Mouse (Mus musculus) intestine, postnatal 0 days (tissue): ENCODE measurements at regions not wholly inside any gene's neighbourhood (a gene's known extent, or its start where the extent isn't known, plus 50 kb on each side); places are given as distances from the start of the nearest gene placed in this dataset.
"Not testable (repeated sequence)": the region's sequence is repeated elsewhere in the genome, so short reads cannot be mapped to it uniquely, and the experiment has no call there.

ENCODE experiments used
- ATAC-seq: fragments of 200-750 bp; cut with Nextera tagmentation; 2 replicates; pipeline ENCODE4 v1.8.0; 2017; ENCODE audit warnings: mild to moderate bottlenecking, moderate TSS enrichment, moderate library complexity
- H3K27ac ChIP-seq: fragments of 300-500 bp; sonication (generic); 2 replicates; pipeline ENCODE4 v1.5.1; 2014; ENCODE audit warnings: mild to moderate bottlenecking, low read depth, low read length, moderate library complexity
- H3K27me3 ChIP-seq: fragments of 300-500 bp; sonication (generic); replicated peaks from 2 replicates; pipeline ENCODE4 v1.6.1; 2014; ENCODE audit warnings: low read length, mixed read lengths; ENCODE audit not compliant: control insufficient read depth, insufficient read depth
- H3K36me3 ChIP-seq: fragments of 300-500 bp; sonication (generic); 2 replicates; pipeline ENCODE4 v1.6.1; 2014; ENCODE audit warnings: mild to moderate bottlenecking, moderate library complexity; ENCODE audit not compliant: control insufficient read depth, insufficient read depth
- H3K4me1 ChIP-seq: fragments of 300-500 bp; sonication (generic); replicated peaks from 2 replicates; pipeline ENCODE4 v1.6.1; 2014; ENCODE audit warnings: antibody characterized with exemption, low read length, mixed read lengths; ENCODE audit not compliant: control insufficient read depth, insufficient read depth
- H3K4me2 ChIP-seq: fragments of 300-500 bp; sonication (generic); replicated peaks from 2 replicates; pipeline ENCODE4 v1.6.1; 2014; ENCODE audit warnings: low read depth, mild to moderate bottlenecking, moderate library complexity
- H3K4me3 ChIP-seq: fragments of 300-500 bp; sonication (generic); 2 replicates; pipeline ENCODE4 v1.5.1; 2014; ENCODE audit warnings: low read depth, low read length
- H3K9ac ChIP-seq: fragments of 300-500 bp; sonication (generic); 2 replicates; pipeline ENCODE4 v1.6.1; 2014; ENCODE audit warnings: mild to moderate bottlenecking, low read depth, low read length
- H3K9me3 ChIP-seq: fragments of 300-500 bp; sonication (generic); 2 replicates; pipeline ENCODE4 v1.6.1; 2016; ENCODE audit warnings: mixed run types; ENCODE audit not compliant: control insufficient read depth
- CTCF ChIP-seq: sonication (generic); IDR thresholded peaks from 2 replicates; pipeline ENCODE4 v1.5.1; 2016; ENCODE audit warnings: low read depth, mild to moderate bottlenecking, control low read depth, antibody characterized with exemption, moderate library complexity
- WGBS: fragments of 180-500 bp; shearing (Covaris S2); extraction: QIAGEN DNeasy Blood & Tissue Kit; methylation state at CpG from one replicate; pipeline ENCODE4 v1.1.7; 2014; 5-methylcytosine and 5-hydroxymethylcytosine counted together

- H3K27ac ChIP-seq, result no peak overlapping the region
- H3K4me1 ChIP-seq, result no peaks in the 10 kb centered on the region
- H3K36me3 ChIP-seq, result no peaks in the 10 kb centered on the region
- no peak overlapping the region for H3K4me3 ChIP-seq
- no peaks in the 10 kb centered on the region for H3K9me3 ChIP-seq
- 41% methylated on average over 5 of the region's 5 CpGs for WGBS
- no peaks in the 10 kb centered on the region for H3K27me3 ChIP-seq
- H3K4me2 ChIP-seq, result no peak overlapping the region
- TF ChIP-seq CTCF, result no peak
- H3K9ac ChIP-seq, result no peak overlapping the region
- ATAC-seq, result no peak
Observed at GRCm38 (mm10) chr4:153633260-153633659, 150.6 kb upstream of the Ajap1 start.

DNA sequence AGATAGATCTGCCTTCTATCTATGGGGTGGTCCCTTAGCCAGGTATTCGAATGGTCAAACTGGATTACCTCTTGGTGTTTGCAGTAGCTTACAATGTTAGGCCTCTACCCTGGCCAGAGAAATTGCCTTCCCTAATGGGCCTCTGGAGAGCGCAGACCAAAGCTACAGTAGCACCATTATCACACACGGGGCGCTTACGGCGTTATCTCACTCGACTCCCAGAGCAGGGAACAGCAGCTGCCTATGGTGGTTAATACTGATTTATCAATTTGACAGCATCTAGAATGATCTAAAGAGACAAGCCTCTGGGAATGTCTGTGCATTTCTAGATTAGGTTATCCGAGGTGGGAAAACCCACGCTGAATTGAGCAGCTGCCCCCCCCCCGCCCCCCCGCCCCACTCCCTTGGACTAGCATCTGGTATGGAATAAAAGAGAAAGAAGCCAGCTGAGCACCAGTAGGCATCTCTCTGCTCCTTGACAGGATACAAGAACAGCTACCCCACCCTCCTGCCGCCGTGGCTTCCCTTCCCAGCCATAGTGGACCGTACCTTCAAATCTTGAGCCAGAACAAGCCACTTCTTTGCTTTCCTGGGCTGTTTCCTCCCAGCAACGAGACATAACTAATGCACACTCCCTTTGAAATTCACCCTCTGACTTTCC is 151.7 kb upstream of the Ajap1 start:
- Histone ChIP-seq H3K4me2 (no peak overlapping the region), H3K4me1 (no peaks in the 10 kb centered on the region), H3K9me3 (no peaks in the 10 kb centered on the region), H3K27ac (no peak overlapping the region), H3K36me3 (no peaks in the 10 kb centered on the region), H3K4me3 (no peak overlapping the region), H3K9ac (no peak overlapping the region), H3K27me3 (no peaks in the 10 kb centered on the region)
- ATAC-seq, result no peak
- 42% methylated on average over 15 of the region's 15 CpGs for whole genome bisulfite sequencing
- no peak for TF ChIP-seq CTCF

DNA sequence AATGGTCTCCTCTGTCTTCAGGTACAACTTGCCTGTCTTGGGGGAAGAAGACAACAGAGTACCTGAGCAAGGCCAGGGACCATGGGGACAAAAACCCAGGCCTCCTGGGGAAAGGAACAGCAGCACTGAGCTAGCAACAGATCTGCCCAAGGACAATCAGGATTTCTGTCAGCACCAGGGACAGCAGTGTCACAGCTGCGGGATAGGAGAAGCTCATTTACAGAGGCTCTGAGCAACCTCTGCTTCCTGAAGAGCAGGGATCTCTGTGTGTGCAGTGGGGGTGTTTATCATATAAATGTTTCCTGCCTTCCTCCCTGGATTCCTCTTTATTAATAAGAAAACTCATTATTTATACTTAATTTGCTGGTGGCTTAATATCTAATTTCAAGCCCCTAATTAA is 155.4 kb upstream of the Ajap1 start:
- ATAC-seq, result no peak
- 0% methylated on average over 1 of the region's 1 CpGs for whole genome bisulfite sequencing
- Histone ChIP-seq H3K4me2 (no peak overlapping the region), H3K36me3 (no peaks in the 10 kb centered on the region), H3K4me3 (no peak overlapping the region), H3K27me3 (no peaks in the 10 kb centered on the region), H3K9ac (no peak overlapping the region), H3K4me1 (no peaks in the 10 kb centered on the region), H3K27ac (no peak overlapping the region), H3K9me3 (no peaks in the 10 kb centered on the region)
- TF ChIP-seq CTCF, result no peak

- Histone ChIP-seq H3K36me3 (no peaks in the 10 kb centered on the region), H3K9ac (no peak overlapping the region), H3K27me3 (no peaks in the 10 kb centered on the region), H3K4me2 (no peak overlapping the region), H3K9me3 (no peaks in the 10 kb centered on the region), H3K4me1 (no peaks in the 10 kb centered on the region), H3K27ac (no peak overlapping the region), H3K4me3 (no peak overlapping the region)
- no peak for ATAC-seq
- WGBS, result 8% methylated on average over 5 of the region's 5 CpGs
- TF ChIP-seq CTCF, result no peak
Observed at GRCm38 (mm10) chr4:153651849-153652248, 169.2 kb upstream of the Ajap1 start.

DNA sequence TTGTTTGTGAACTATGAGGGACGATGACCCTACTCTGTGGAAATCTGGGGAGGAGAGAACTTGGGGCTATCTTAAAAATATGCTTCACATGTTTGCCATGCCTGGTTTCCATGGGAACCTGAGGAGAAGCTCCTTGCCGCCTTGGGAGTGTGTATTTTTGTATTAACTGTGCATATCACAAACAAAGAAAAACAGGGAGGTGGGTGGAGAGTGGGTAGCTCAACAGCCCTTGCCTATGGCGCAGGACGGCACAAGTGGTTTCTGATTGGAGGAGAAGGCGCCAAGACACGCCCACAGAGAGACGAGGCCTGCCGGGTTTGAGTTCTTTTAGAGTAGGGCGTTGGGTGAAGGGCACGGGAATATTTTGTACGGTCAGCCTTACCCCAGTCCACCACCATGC is 170.2 kb upstream of the Ajap1 start:
- WGBS, result 77% methylated on average over 11 of the region's 11 CpGs
- no peak for TF ChIP-seq CTCF

GRCm38 (mm10) chr4:153662731-153663130 is 180.1 kb upstream of the Ajap1 start:
- H3K4me2 ChIP-seq, result no peak overlapping the region
- H3K36me3 ChIP-seq, result no peaks in the 10 kb centered on the region
- WGBS, result 69% methylated on average over 7 of the region's 7 CpGs
- ATAC-seq, result no peak
- H3K4me1 ChIP-seq, result no peaks in the 10 kb centered on the region
- H3K27me3 ChIP-seq, result no peaks in the 10 kb centered on the region
- no peak overlapping the region for H3K9ac ChIP-seq
- H3K4me3 ChIP-seq, result no peak overlapping the region
- no peaks in the 10 kb centered on the region for H3K9me3 ChIP-seq
- no peak for TF ChIP-seq CTCF
- H3K27ac ChIP-seq, result no peak overlapping the region

More for the DNA sequence above, 170.2 kb upstream of the Ajap1 start:
- H3K27me3 ChIP-seq, result no peaks in the 10 kb centered on the region
- no peak overlapping the region for H3K9ac ChIP-seq
- no peak overlapping the region for H3K4me2 ChIP-seq
- H3K9me3 ChIP-seq, result no peaks in the 10 kb centered on the region
- H3K4me3 ChIP-seq, result no peak overlapping the region
- no peaks in the 10 kb centered on the region for H3K36me3 ChIP-seq
- no peak for ATAC-seq
- H3K27ac ChIP-seq, result no peak overlapping the region
- no peaks in the 10 kb centered on the region for H3K4me1 ChIP-seq

GRCm38 (mm10) chr4:153666626-153667236 is 184.1 kb upstream of the Ajap1 start:
- WGBS, result 64% methylated on average over 6 of the region's 6 CpGs
- not testable (repeated sequence) for H3K27ac ChIP-seq, ATAC-seq, H3K4me2 ChIP-seq, H3K27me3 ChIP-seq, H3K9ac ChIP-seq, H3K9me3 ChIP-seq, H3K36me3 ChIP-seq, H3K4me1 ChIP-seq, H3K4me3 ChIP-seq
